Mouse (Mus musculus) intestine, postnatal 0 days (tissue): Measurements from ENCODE around the gene Hes5. TPM values are rescaled to one million over a fixed set of nuclear protein-coding genes. Genes with fewer than 3 reads are reported as not detected.
A peak's percentile ranks its signal among the peaks of the same experiment; 100 is the strongest.

Source experiments
- ATAC-seq: fragments of 200-750 bp; cut with Nextera tagmentation; 2 replicates; pipeline ENCODE4 v1.8.0; 2017; ENCODE audit warnings: mild to moderate bottlenecking, moderate TSS enrichment, moderate library complexity
- H3K27ac ChIP-seq: fragments of 300-500 bp; sonication (generic); 2 replicates; pipeline ENCODE4 v1.5.1; 2014; ENCODE audit warnings: mild to moderate bottlenecking, low read depth, low read length, moderate library complexity
- H3K27me3 ChIP-seq: fragments of 300-500 bp; sonication (generic); replicated peaks from 2 replicates; pipeline ENCODE4 v1.6.1; 2014; ENCODE audit warnings: low read length, mixed read lengths; ENCODE audit not compliant: control insufficient read depth, insufficient read depth
- H3K36me3 ChIP-seq: fragments of 300-500 bp; sonication (generic); 2 replicates; pipeline ENCODE4 v1.6.1; 2014; ENCODE audit warnings: mild to moderate bottlenecking, moderate library complexity; ENCODE audit not compliant: control insufficient read depth, insufficient read depth
- H3K4me1 ChIP-seq: fragments of 300-500 bp; sonication (generic); replicated peaks from 2 replicates; pipeline ENCODE4 v1.6.1; 2014; ENCODE audit warnings: antibody characterized with exemption, low read length, mixed read lengths; ENCODE audit not compliant: control insufficient read depth, insufficient read depth
- H3K4me2 ChIP-seq: fragments of 300-500 bp; sonication (generic); replicated peaks from 2 replicates; pipeline ENCODE4 v1.6.1; 2014; ENCODE audit warnings: low read depth, mild to moderate bottlenecking, moderate library complexity
- H3K4me3 ChIP-seq: fragments of 300-500 bp; sonication (generic); 2 replicates; pipeline ENCODE4 v1.5.1; 2014; ENCODE audit warnings: low read depth, low read length
- H3K9ac ChIP-seq: fragments of 300-500 bp; sonication (generic); 2 replicates; pipeline ENCODE4 v1.6.1; 2014; ENCODE audit warnings: mild to moderate bottlenecking, low read depth, low read length
- H3K9me3 ChIP-seq: fragments of 300-500 bp; sonication (generic); 2 replicates; pipeline ENCODE4 v1.6.1; 2016; ENCODE audit warnings: mixed run types; ENCODE audit not compliant: control insufficient read depth
- CTCF ChIP-seq: sonication (generic); IDR thresholded peaks from 2 replicates; pipeline ENCODE4 v1.5.1; 2016; ENCODE audit warnings: low read depth, mild to moderate bottlenecking, control low read depth, antibody characterized with exemption, moderate library complexity
- WGBS: fragments of 180-500 bp; shearing (Covaris S2); extraction: QIAGEN DNeasy Blood & Tissue Kit; methylation state at CpG from one replicate; pipeline ENCODE4 v1.1.7; 2014; 5-methylcytosine and 5-hydroxymethylcytosine counted together
- polyA plus RNA-seq: library from polyadenylated mRNA; unstranded; fragments of >200 nt; fragmentation: Nextera tagmentation; extraction: Ambion mirVana; gene quantifications from 2 replicates; pipeline ENCODE4 v1.2.1, GENCODE M21; 2015

Hes5 gene
- polyA plus RNA-seq, 1 experiment from 2014 or later, result 0.29 TPM

GRCm38 (mm10) chr4:154937746-154938145 lies 23.0 kb upstream of the Hes5 start:
- H3K27me3 ChIP-seq, result no peaks in the 10 kb centered on the region
- H3K9me3 ChIP-seq, result no peaks in the 10 kb centered on the region
- H3K9ac ChIP-seq, result no peak overlapping the region
- ATAC-seq, result no peak
- no peaks in the 10 kb centered on the region for H3K36me3 ChIP-seq
- no peak overlapping the region for H3K4me3 ChIP-seq
- H3K27ac ChIP-seq, result no peak overlapping the region
- WGBS, result 68% methylated on average over 1 of the region's 1 CpGs
- H3K4me1 ChIP-seq, result no peaks in the 10 kb centered on the region
- no peak for TF ChIP-seq CTCF
- H3K4me2 ChIP-seq, result no peak overlapping the region

GRCm38 (mm10) chr4:154940156-154940555 lies 20.6 kb upstream of the Hes5 start:
- no peak for ATAC-seq
- H3K9ac ChIP-seq, result no peak overlapping the region

GRCm38 (mm10) chr4:154941831-154942230 lies 18.9 kb upstream of the Hes5 start:
- Histone ChIP-seq H3K4me2 (no peak overlapping the region), H3K36me3 (no peaks in the 10 kb centered on the region), H3K4me3 (no peak overlapping the region), H3K9me3 (no peaks in the 10 kb centered on the region), H3K27me3 (no peaks in the 10 kb centered on the region), H3K4me1 (no peaks in the 10 kb centered on the region), H3K27ac (no peak overlapping the region), H3K9ac (no peak overlapping the region)
- WGBS, result 90% methylated on average over 5 of the region's 5 CpGs
- ATAC-seq, result no peak
- no peak for TF ChIP-seq CTCF

More at GRCm38 (mm10) chr4:154940156-154940555, 20.6 kb upstream of the Hes5 start:
- Histone ChIP-seq H3K4me2 (no peak overlapping the region), H3K27me3 (no peaks in the 10 kb centered on the region), H3K4me3 (no peak overlapping the region), H3K4me1 (no peaks in the 10 kb centered on the region), H3K27ac (no peak overlapping the region), H3K9me3 (no peaks in the 10 kb centered on the region), H3K36me3 (no peaks in the 10 kb centered on the region)
- 93% methylated on average over 2 of the region's 2 CpGs for WGBS
- TF ChIP-seq CTCF, result no peak

- H3K36me3 ChIP-seq, result no peaks in the 10 kb centered on the region
- no peak overlapping the region for H3K27ac ChIP-seq
- no peak overlapping the region for H3K4me2 ChIP-seq
- H3K9me3 ChIP-seq, result no peaks in the 10 kb centered on the region
- no peak for ATAC-seq
- H3K27me3 ChIP-seq, result no peaks in the 10 kb centered on the region
- H3K9ac ChIP-seq, result no peak overlapping the region
- no peak for TF ChIP-seq CTCF
- no peaks in the 10 kb centered on the region for H3K4me1 ChIP-seq
- WGBS, result 81% methylated on average over 10 of the region's 10 CpGs
- H3K4me3 ChIP-seq, result no peak overlapping the region
These were observed 17.9 kb upstream of the Hes5 start for GRCm38 (mm10) chr4:154942632-154943322.

GRCm38 (mm10) chr4:154943323-154944039 lies 17.2 kb upstream of the Hes5 start:
- Histone ChIP-seq H3K9me3 (no peaks in the 10 kb centered on the region), H3K4me2 (no peak overlapping the region), H3K36me3 (no peaks in the 10 kb centered on the region), H3K4me3 (no peak overlapping the region), H3K27me3 (no peaks in the 10 kb centered on the region), H3K27ac (no peak overlapping the region), H3K9ac (no peak overlapping the region), H3K4me1 (no peaks in the 10 kb centered on the region)
- whole genome bisulfite sequencing, result 85% methylated on average over 6 of the region's 6 CpGs
- TF ChIP-seq CTCF, result no peak
- ATAC-seq, result no peak

- H3K27me3 ChIP-seq, result peaks cover 3% of the 10 kb centered on the region; the same call in 1 of the 2 replicates
- no peaks in the 10 kb centered on the region for H3K4me1 ChIP-seq
- H3K9ac ChIP-seq, result no peak overlapping the region
- H3K9me3 ChIP-seq, result no peaks in the 10 kb centered on the region
- H3K36me3 ChIP-seq, result no peaks in the 10 kb centered on the region
- WGBS, result 38% methylated on average over 2 of the region's 2 CpGs
- ATAC-seq, result peak; percentile 80
- TF ChIP-seq CTCF, result peak; percentile 98
- H3K4me3 ChIP-seq, result no peak overlapping the region
- H3K4me2 ChIP-seq, result no peak overlapping the region
- H3K27ac ChIP-seq, result no peak overlapping the region
These were observed 16.6 kb upstream of the Hes5 start for GRCm38 (mm10) chr4:154944121-154944590.
